Mouse (Mus musculus) lung, embryonic 16.5 days (tissue): ENCODE data around the gene Irak1. TPM values are rescaled to one million over a fixed set of nuclear protein-coding genes. Genes with fewer than 3 reads are reported as not detected.

ENCODE experiments used
- ATAC-seq: fragments of 200-750 bp; cut with Nextera tagmentation; 2 replicates; pipeline ENCODE4 v1.8.0; 2017; ENCODE audit warnings: low read depth, mild to moderate bottlenecking, moderate library complexity
- H3K27ac ChIP-seq: fragments of 300-500 bp; sonication (generic); 2 replicates; pipeline ENCODE4 v1.5.1; 2014; ENCODE audit warnings: mild to moderate bottlenecking, control low read depth, low read length
- H3K27me3 ChIP-seq: fragments of 300-500 bp; sonication (generic); 2 replicates; pipeline ENCODE4 v1.6.1; 2014; ENCODE audit warnings: low read depth, low read length, mixed read lengths; ENCODE audit not compliant: control insufficient read depth, insufficient read depth
- H3K36me3 ChIP-seq: fragments of 300-500 bp; sonication (generic); 2 replicates; pipeline ENCODE4 v1.6.1; 2014; ENCODE audit warnings: low read length; ENCODE audit not compliant: control insufficient read depth, insufficient read depth
- H3K4me1 ChIP-seq: fragments of 300-500 bp; sonication (generic); replicated peaks from 2 replicates; pipeline ENCODE4 v1.6.1; 2014; ENCODE audit warnings: low read length, mixed read lengths; ENCODE audit not compliant: control insufficient read depth, insufficient read depth
- H3K4me2 ChIP-seq: fragments of 300-500 bp; sonication (generic); 2 replicates; pipeline ENCODE4 v1.6.1; 2014; ENCODE audit warnings: low read depth, low read length, control low read depth
- H3K4me3 ChIP-seq: fragments of 300-500 bp; sonication (generic); 2 replicates; pipeline ENCODE4 v1.5.1; 2014; ENCODE audit warnings: mild to moderate bottlenecking, low read length, control low read depth
- H3K9ac ChIP-seq: fragments of 300-500 bp; sonication (generic); 2 replicates; pipeline ENCODE4 v1.6.1; 2014; ENCODE audit warnings: low read length, control low read depth
- H3K9me3 ChIP-seq: fragments of 300-500 bp; sonication (generic); 2 replicates; pipeline ENCODE4 v1.6.1; 2016; ENCODE audit warnings: low read length; ENCODE audit not compliant: control insufficient read depth
- WGBS: fragments of 180-500 bp; shearing (Covaris S2); extraction: QIAGEN DNeasy Blood & Tissue Kit; methylation state at CpG from one replicate; pipeline ENCODE4 v1.1.7; 2014; 5-methylcytosine and 5-hydroxymethylcytosine counted together
- microRNA counts: library from miRNA; unstranded; fragments of <30 nt; microRNA quantifications from one replicate; lab custom pipeline; 2016
- microRNA-seq: library from miRNA; unstranded; fragments of <30 nt; microRNA quantifications from one replicate; pipeline ENCODE4, GENCODE M21; 2016
- polyA plus RNA-seq: library from polyadenylated mRNA; unstranded; fragments of >200 nt; fragmentation: Nextera tagmentation; extraction: Ambion mirVana; gene quantifications from 2 replicates; pipeline ENCODE4 v1.2.1, GENCODE M21; 2015

The Irak1 gene
- polyA plus RNA-seq, 1 experiment from 2014 or later, result 61.6 TPM

DNA sequence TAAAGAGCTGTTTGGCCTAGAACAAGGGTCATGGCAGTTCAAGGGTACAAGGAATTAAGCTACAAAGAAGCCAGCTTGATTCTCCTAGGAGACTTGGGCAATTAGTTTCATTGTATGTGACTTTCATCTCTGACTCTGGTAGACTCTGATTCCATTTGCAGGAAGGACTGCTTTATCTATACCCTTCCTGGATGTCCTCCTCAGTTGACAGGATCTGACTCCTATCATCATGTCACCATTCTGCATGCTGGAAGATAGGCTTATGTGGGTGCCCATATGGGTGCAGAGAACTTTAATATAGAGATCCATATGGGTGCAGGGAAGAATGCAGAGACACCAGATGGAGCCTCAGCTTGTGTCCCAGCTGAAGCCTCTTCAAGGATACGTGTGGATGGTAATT lies 54.6 kb downstream of the Irak1 start:
- no peaks in the 10 kb centered on the region for H3K36me3 ChIP-seq
- no peaks in the 10 kb centered on the region for H3K4me1 ChIP-seq
- H3K9me3 ChIP-seq, result no peaks in the 10 kb centered on the region
- no peak overlapping the region for H3K9ac ChIP-seq
- WGBS, result 86% methylated on average over 1 of the region's 1 CpGs
- no peaks in the 10 kb centered on the region for H3K27me3 ChIP-seq
- no peak overlapping the region for H3K27ac ChIP-seq
- H3K4me2 ChIP-seq, result no peak overlapping the region
- H3K4me3 ChIP-seq, result no peak overlapping the region
- ATAC-seq, result no peak

DNA sequence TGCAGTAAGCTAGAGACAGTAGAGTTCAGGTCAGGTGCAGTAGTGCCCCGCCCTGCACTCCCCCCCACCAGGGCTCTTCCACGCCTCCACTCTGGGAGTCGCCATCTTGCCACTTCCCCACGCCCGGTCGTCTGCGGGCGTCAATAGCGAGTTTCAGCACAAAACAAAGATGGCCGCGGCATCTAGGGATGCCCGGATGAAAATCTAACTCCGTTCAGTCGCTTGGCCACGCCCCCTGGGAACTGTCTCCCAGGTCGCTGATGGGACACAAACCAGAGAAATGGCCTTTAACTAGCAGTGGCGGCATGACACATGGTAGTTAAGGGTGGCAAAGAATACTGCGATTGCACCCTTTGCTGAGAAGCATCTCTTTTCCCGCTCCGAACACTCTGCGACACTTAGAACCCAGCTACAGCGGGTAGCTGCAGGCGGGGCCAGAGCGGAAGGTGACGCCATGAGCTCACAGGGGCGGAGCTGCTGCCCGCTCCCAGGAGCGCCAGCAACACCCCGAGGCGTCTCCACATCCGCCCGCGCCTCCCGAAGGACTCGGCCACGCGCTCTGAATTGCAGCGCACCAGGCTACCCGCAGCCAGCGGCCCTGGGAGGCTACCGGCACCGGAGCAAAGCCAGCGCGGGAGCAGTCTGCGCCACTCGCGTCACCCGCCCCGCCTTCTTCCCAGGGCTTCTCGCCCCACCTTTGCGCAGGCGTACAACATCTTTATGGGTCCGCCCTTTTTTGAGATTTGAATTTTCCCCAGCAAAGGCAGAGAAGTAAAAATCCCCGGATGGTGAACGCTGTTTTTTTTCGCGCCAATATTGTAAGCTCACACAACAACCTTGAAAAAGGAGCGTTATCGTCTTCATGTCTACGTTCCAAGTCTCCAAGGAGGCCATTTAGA lies 56.3 kb downstream of the Irak1 start:
- Histone ChIP-seq H3K9ac (peak overlapping the region; percentile 79), H3K9me3 (no peaks in the 10 kb centered on the region), H3K4me2 (peak overlapping the region; percentile 53), H3K4me1 (peaks cover 12% of the 10 kb centered on the region; the same call in 1 of the 2 replicates), H3K36me3 (no peaks in the 10 kb centered on the region), H3K27ac (peak overlapping the region; percentile 99), H3K4me3 (peak overlapping the region; percentile 77), H3K27me3 (no peaks in the 10 kb centered on the region)
- WGBS, result 12% methylated on average over 59 of the region's 60 CpGs
- peak; percentile 87 for ATAC-seq

DNA sequence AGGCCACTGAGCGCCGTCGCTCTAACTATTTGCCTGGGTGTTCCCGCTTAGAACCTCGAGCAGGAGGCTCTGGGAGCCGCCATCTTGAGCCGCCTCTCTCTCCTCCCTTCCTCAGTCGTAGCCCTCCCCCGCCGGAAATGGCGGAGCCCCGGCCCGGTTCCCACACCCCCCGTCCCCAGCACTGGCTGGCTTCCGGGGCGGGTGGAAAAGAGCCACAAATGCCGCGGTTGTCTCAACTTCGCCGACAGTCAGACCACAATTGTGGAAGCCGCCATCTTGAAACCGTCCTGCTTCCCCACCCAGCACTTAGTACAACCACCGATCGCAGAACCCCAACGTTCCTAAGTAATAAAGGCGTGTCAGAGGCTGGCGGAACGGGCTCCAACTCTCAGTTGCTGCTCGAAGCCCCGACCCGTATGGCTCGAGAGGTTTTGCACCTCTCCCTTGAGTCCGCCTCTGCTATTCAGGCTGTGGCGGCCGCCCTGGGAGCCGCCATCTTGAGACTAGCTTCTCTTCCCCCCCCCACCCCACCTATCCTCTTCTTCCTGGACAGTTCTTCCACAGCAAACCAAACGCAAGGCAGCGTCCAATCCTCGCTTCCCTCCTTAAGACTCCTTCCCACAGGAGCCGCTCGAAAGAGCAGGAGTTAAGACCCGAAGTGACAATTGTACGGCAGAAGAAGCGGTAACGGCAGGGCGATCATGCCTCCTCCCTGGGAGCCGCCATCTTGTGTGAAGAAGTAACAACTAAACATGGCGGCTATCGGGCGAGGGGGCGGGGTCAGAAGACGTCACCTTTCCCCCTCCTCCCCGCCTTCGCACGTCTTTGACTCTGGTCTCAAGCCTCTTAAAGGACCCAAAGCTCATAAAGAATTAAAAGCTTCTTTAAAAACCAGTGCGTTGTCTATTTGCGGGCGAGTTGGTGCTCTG lies 57.2 kb downstream of the Irak1 start, which contains the start of gene Hcfc1:
Hcfc1 (minus strand) TSS at position 110 of the 929 bp plus-strand sequence.
- H3K9ac ChIP-seq, result peak within 1 kb of the TSS; percentile 79
- ATAC-seq, result peak; percentile 78
- no peaks in the 10 kb centered on the region for H3K27me3 ChIP-seq
- peaks cover 13% of the 10 kb centered on the region; the same call in 1 of the 2 replicates for H3K4me1 ChIP-seq
- H3K36me3 ChIP-seq, result no peaks in the 10 kb centered on the region
- no peaks in the 10 kb centered on the region for H3K9me3 ChIP-seq
- peak within 1 kb of the TSS; percentile 99 for H3K27ac ChIP-seq
- H3K4me3 ChIP-seq, result peak within 1 kb of the TSS; percentile 77
- WGBS, result 15% methylated on average over 54 of the region's 58 CpGs
- H3K4me2 ChIP-seq, result peak within 1 kb of the TSS; percentile 68

DNA sequence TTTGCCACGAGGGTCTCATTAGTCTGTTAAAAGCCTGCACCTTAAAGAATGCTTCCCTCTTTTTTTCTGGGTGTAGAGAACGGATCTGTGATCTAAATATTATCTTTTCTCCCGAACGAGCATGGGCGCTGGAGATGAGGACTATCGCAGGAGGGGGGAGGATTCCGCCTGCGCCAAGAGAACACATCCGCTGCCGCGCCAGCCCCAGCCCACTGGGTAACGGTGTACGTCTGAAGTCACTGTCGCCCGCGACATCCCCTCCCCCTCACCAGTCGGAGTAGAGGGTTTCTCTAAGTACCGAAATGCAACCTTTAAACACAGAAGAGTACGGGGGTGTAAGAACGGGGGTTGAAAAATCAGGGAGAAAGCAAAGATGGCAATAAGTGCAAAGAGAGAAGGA lies 58.4 kb downstream of the Irak1 start:
- Histone ChIP-seq H3K9ac (peak overlapping the region; percentile 79), H3K4me2 (peak overlapping the region; percentile 68), H3K27ac (peak overlapping the region; percentile 99), H3K4me1 (peaks cover 13% of the 10 kb centered on the region; the same call in 1 of the 2 replicates), H3K27me3 (no peaks in the 10 kb centered on the region), H3K4me3 (peak overlapping the region; percentile 77), H3K36me3 (no peaks in the 10 kb centered on the region), H3K9me3 (no peaks in the 10 kb centered on the region)
- 17% methylated on average over 20 of the region's 20 CpGs for WGBS
- ATAC-seq, result no peak

DNA sequence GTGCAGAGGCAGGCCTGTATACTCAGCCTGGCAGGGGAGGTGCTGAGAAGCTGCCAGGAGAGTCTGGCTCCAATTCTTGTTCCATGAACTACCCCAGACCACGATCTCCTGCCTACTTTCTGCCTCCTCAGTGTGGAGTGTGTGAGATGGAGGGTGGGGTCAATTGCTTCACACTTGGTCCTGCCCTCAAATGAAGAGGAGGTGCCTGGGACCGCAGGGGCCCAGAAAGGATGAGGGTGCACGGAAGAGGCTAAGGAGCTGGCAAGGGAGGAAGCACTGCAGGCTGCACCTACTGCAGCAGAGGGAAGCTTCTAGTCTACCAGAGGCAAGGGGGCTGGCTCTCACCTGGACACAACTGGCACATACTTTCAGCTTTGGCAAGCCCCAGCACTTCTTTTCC lies 59.4 kb downstream of the Irak1 start:
- Histone ChIP-seq H3K27ac (peak overlapping the region; percentile 31), H3K4me2 (peak overlapping the region; percentile 68), H3K36me3 (no peaks in the 10 kb centered on the region; the same call in 1 of the 2 replicates), H3K4me3 (peak overlapping the region; percentile 77), H3K9me3 (no peaks in the 10 kb centered on the region), H3K4me1 (peaks cover 13% of the 10 kb centered on the region; the same call in 1 of the 2 replicates), H3K9ac (peak overlapping the region; percentile 60), H3K27me3 (no peaks in the 10 kb centered on the region)
- WGBS, result 31% methylated on average over 3 of the region's 3 CpGs
- no peak for ATAC-seq

MicroRNA genes within 50 kb of the gene (microRNA counts, 519-probe panel; counts per million panel counts)
- microRNA mmu-miR-718 (lab: Ali Mortazavi, UCI), result not detected

Small RNAs within 50 kb of the gene (microRNA-seq; reads per million reads assigned to microRNA genes)
- gene Mir5132 (1.6 reads per million), gene Mir718 (not detected)

Other genes starting within 250 kb of the Irak1 start
- 5.0 and 7.4 TPM in 2 replicates for gene Srpk3, start 249.5 kb downstream of the Irak1 start, polyA plus RNA-seq
- 219 and 236 TPM in 2 replicates for gene Idh3g, start 237.0 kb downstream of the Irak1 start, polyA plus RNA-seq
- gene Ssr4, start 236.9 kb downstream of the Irak1 start, polyA plus RNA-seq, result 186 and 209 TPM in 2 replicates
- 0.54 and 0.75 TPM in 2 replicates for gene Pdzd4, start 198.9 kb downstream of the Irak1 start, polyA plus RNA-seq
- gene Avpr2, start 131.8 kb downstream of the Irak1 start, polyA plus RNA-seq, result 0.06 TPM in 1 of 2 replicates, not detected in the other
- gene L1cam, start 127.8 kb downstream of the Irak1 start, polyA plus RNA-seq, result 3.2 and 4.3 TPM in 2 replicates
- 3.1 and 3.5 TPM in 2 replicates for gene Arhgap4, start 102.0 kb downstream of the Irak1 start, polyA plus RNA-seq
- gene Naa10, start 102.0 kb downstream of the Irak1 start, polyA plus RNA-seq, result 132 and 136 TPM in 2 replicates
- 43.7 and 43.9 TPM in 2 replicates for gene Renbp, start 93.1 kb downstream of the Irak1 start, polyA plus RNA-seq
- 48.4 and 48.7 TPM in 2 replicates for gene Hcfc1, start 57.6 kb downstream of the Irak1 start, polyA plus RNA-seq
- gene Opn1mw, start 103.5 kb upstream of the Irak1 start, polyA plus RNA-seq, result not detected in 2 replicates
- 11.5 and 11.6 TPM in 2 replicates for gene Mecp2, start 111.4 kb upstream of the Irak1 start, polyA plus RNA-seq
- gene Tex28, start 143.9 kb upstream of the Irak1 start, polyA plus RNA-seq, result not detected in 2 replicates
- not detected in 2 replicates for gene Tktl1, start 153.3 kb upstream of the Irak1 start, polyA plus RNA-seq
- 372 and 374 TPM in 2 replicates for gene Flna, start 225.9 kb upstream of the Irak1 start, polyA plus RNA-seq
- 24.9 and 25.4 TPM in 2 replicates for gene Emd, start 230.8 kb upstream of the Irak1 start, polyA plus RNA-seq
- gene Rpl10, start 246.9 kb upstream of the Irak1 start, polyA plus RNA-seq, result 826 and 850 TPM in 2 replicates